Mouse (Mus musculus): ENCODE measurements at regions not wholly inside any gene's neighbourhood (a gene's known extent, or its start where the extent isn't known, plus 50 kb on each side); places are given as distances from the start of the nearest gene placed in this dataset.

DNA sequence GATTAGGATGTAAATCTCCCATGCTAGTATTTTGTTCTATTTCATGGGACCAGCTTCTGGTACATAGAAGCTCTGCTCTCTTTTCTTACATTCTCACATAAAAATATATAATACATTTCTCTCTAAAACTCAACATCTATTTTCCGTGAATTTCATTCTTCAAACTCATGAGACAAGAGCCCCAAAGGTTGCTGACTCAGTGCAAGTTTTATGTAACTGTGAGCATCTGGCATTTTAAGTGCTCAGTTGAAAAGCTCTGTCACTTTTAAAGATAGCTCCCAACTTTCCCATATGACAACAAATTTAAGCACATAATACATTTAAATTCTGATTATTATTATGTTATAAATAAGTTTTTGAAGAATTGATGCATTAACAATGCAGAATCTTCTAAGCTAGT lies 268.5 kb downstream of the AW209491 start:
- Histone ChIP-seq H3K4me3 (no peak overlapping the region), H3K9ac (no peak overlapping the region), H3K27me3 (no peaks in the 10 kb centered on the region), H3K9me3 (replicated peaks) (no peaks in the 10 kb centered on the region), H3K27ac (no peak overlapping the region), H3K4me1 (no peaks in the 10 kb centered on the region), H3K36me3 (ENCODE audit: poor library complexity, severe bottlenecking) (no peaks in the 10 kb centered on the region), H3K4me2 (no peak overlapping the region)
- ATAC-seq: no peak
- 86% methylated on average over 1 of the region's 1 CpGs for WGBS

DNA sequence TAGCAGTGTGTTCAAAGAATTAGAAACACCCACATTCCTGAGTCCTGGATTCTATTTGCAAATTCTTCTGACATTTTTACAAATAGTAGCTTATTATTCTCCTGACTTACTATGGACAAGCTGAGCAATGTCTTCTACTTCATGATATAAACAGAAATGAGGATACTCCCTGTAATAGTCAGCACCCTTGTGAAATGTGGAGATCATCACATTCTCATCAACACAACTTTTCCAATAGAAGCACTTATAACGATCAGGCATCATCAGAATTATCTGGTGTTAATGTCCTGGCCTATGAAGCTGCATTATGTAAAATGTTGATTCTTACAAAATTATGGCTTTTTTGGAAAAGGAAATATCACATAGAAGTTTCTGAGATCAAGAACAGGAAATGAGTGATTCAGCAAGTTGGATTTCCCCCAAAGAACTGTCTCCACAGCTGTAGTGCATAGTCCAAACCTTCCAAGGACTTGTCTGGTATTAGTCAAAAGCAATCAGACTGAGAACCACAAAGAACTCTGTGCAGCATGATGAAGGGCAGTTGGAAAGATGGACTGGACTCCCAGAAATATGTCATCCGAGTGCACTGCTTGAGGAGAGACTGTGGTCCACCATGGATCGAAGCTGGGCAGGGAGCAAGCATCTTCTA lies 300.3 kb downstream of the AW209491 start:
- no peak for ATAC-seq
- 95% methylated on average over 3 of the region's 3 CpGs for WGBS

DNA sequence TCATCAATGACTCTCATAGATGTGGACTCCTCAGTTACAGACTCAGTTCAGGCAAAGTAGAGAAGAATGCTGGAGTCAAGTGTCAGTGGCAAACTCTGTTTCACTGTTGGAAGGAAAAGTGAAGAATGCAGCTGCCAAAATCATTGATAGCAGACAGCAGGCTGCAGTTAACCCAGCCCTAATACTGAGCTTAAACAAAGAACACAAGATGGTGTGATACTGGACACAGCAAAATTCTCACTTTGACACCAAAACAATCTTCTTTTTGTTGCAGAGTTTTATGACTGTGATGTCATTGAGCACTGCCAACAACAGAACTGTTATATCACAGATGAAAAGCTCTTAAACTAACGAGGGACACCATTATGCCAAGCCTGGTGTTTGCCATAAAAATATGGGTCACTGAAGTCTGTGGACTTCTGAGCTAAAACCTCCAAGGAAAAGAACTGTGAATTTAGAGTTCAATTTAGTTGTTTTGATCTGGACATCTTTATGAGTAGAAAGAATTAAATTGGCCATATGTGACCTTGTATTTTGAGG lies 336.3 kb downstream of the AW209491 start:
- Histone ChIP-seq H3K36me3 (ENCODE audit: poor library complexity, severe bottlenecking) (no peaks in the 10 kb centered on the region), H3K27ac (no peak overlapping the region), H3K9me3 (replicated peaks) (no peaks in the 10 kb centered on the region), H3K9ac (no peak overlapping the region), H3K4me2 (no peak overlapping the region), H3K27me3 (no peaks in the 10 kb centered on the region), H3K4me1 (no peaks in the 10 kb centered on the region), H3K4me3 (no peak overlapping the region)
- no peak for ATAC-seq
- WGBS: 20% methylated on average over 1 of the region's 1 CpGs

More for the DNA sequence above, 300.3 kb downstream of the AW209491 start:
- Histone ChIP-seq H3K36me3 (ENCODE audit: poor library complexity, severe bottlenecking) (no peaks in the 10 kb centered on the region), H3K4me3 (no peak overlapping the region), H3K4me1 (no peaks in the 10 kb centered on the region), H3K9ac (no peak overlapping the region), H3K9me3 (replicated peaks) (no peaks in the 10 kb centered on the region), H3K27me3 (no peaks in the 10 kb centered on the region), H3K4me2 (no peak overlapping the region), H3K27ac (no peak overlapping the region)

DNA sequence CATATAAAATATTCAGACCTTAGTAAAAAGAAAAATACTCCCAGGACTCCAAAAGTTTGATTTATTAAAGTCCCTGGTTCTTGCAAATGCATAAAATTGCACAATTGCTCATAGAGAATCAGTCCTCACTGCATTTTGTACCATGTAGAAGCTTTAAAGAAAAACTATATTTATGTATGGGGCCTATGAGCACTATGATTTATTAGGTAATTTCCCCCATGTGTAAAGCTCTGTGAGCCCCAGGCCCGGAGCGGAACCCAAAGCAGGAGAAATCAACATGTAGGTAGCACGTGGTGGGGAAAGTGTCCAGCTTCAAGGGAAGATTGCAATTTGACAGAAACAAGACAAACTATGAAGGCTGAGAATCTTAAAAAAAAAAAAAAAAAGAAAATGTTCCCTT lies 372.7 kb downstream of the AW209491 start:
- Histone ChIP-seq H3K27ac (no peak overlapping the region), H3K4me3 (no peak overlapping the region), H3K9me3 (replicated peaks) (no peaks in the 10 kb centered on the region), H3K4me1 (no peaks in the 10 kb centered on the region), H3K27me3 (no peaks in the 10 kb centered on the region), H3K36me3 (ENCODE audit: poor library complexity, severe bottlenecking) (no peaks in the 10 kb centered on the region), H3K9ac (no peak overlapping the region), H3K4me2 (no peak overlapping the region)
- ATAC-seq: no peak
- 95% methylated on average over 3 of the region's 3 CpGs for WGBS

DNA sequence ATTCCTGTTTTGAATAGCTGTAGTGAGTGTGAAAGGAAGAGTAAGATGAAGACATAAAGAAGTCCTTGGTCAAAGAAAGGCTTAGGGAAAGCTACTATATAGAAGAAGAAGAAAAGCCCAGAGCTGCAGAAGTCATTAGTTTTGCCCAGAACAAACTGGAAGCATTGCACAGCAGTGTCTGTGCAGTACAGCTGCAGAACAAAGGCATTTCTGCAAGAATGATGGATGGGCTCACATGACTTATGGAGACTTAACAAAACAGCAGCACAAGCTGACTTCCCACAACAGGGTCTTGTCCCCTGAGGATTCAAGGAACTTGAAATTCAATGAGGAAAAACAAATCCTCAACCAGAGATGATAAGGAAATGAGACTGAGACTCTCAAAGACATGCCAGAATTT lies 381.7 kb downstream of the AW209491 start:
- Histone ChIP-seq H3K4me1 (no peaks in the 10 kb centered on the region), H3K36me3 (ENCODE audit: poor library complexity, severe bottlenecking) (no peaks in the 10 kb centered on the region), H3K27ac (no peak overlapping the region), H3K4me2 (no peak overlapping the region), H3K9ac (no peak overlapping the region), H3K9me3 (replicated peaks) (no peaks in the 10 kb centered on the region), H3K4me3 (no peak overlapping the region), H3K27me3 (no peaks in the 10 kb centered on the region)
- no peak for ATAC-seq

DNA sequence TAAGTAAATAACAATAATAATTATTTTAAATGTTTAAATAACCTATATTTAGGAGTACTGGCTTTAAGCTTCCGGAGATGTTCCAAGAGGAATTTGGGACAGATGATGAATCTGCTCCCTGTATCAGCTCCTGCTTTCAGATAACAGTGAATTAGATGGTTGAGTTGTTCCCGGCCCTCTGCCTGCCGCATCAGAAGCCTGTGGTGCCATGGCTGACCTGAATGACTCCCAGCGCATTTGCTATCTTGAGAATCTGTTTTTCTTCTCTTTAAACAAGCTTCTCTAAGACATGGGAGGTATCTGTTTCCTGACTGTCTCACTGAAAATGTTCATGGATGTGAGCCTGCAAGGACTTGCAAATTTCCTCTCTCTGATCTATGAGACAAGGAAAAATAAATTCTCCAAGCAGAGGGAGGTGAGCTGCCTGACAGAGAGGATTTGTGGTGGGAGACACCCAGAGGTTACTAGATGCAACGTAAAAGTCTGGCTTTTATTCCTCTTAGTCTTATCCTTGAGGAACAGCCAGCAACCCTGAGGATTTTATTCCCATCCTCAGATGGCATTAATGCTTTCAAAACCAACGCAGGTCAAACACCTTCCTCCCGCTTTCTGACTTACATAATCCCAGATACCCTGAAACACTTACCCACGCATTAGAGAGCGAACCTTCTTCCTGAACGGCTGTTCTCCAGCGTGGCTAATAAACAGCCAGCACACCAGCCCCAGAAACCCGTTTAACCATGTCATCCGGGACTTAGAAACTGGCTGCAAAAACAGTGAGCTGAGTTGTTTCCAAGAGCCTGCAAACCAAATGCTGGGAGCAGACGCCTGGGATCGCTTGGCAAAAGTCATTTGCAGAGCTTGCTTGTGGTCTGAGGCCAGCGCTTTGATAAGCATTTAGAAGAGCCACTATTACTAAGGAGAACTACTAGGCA lies 389.1 kb downstream of the AW209491 start:
- H3K4me1 ChIP-seq: no peaks in the 10 kb centered on the region
- ATAC-seq: no peak
- no peak overlapping the region for H3K4me3 ChIP-seq
- no peaks in the 10 kb centered on the region for H3K36me3 ChIP-seq (ENCODE audit: poor library complexity, severe bottlenecking)
- 76% methylated on average over 16 of the region's 16 CpGs for WGBS
- H3K27me3 ChIP-seq: no peaks in the 10 kb centered on the region
- no peak overlapping the region for H3K27ac ChIP-seq
- H3K9ac ChIP-seq: no peak overlapping the region
- H3K4me2 ChIP-seq: no peak overlapping the region
- H3K9me3 ChIP-seq (replicated peaks): no peaks in the 10 kb centered on the region

DNA sequence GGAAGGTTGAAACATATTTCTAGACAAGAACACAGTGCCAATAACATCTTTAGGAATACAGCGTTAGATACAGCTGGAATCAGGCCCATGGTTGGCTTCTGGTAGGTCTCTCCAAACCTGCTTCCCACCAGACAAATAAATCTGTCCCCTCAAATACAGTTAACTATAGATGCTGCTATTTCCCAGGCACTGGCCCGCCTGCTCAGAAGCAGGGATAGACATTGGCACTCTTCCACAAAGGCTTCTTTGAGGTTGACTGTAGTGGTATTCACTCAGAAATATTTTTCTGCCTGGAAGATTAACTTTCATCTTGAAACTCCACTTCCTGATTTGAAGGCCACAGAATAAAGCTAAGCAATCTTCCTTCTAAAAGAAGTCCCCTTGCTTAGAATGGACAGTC lies 396.6 kb downstream of the AW209491 start:
- H3K9ac ChIP-seq: no peak overlapping the region
- ATAC-seq: no peak
- H3K9me3 ChIP-seq (replicated peaks): no peaks in the 10 kb centered on the region
- H3K4me3 ChIP-seq: no peak overlapping the region
- 93% methylated on average over 2 of the region's 2 CpGs for WGBS
- no peaks in the 10 kb centered on the region for H3K36me3 ChIP-seq (ENCODE audit: poor library complexity, severe bottlenecking)
- no peak overlapping the region for H3K27ac ChIP-seq
- H3K4me2 ChIP-seq: no peak overlapping the region
- no peaks in the 10 kb centered on the region for H3K4me1 ChIP-seq
- H3K27me3 ChIP-seq: no peaks in the 10 kb centered on the region

DNA sequence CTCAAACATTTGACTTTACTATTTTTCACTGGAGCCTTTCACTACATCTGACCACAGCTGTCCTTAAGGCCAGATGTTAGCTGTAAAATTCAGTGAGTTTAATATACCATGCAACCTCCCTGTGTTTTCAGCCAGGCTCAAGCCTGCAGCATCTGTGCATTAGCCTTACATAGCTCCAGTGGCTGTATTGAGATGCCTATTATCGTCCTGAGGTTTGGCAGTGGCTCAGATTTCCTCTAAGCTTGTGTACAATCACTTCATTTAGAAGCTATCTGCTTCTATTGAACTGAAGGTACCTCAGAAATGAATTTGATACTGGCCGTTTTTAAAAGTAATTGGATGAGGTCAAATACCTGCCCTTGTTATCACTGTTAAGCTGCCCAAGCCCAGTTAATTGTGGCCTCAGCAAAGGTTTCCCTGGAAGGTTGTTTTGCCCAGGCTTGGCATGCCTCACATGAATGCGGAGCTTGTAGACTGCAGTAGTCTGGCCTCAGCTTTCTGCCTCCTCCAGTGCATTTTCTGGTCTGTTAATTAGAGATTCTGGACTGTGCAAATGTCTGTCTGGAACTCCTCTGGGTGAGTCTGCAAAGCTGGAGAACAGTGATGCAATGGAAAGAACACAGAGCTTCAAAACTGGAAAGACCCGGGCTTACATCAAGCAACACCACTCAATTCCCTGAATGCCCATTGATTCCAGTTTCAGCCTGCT lies 410.2 kb upstream of the Gli3 start:
- ATAC-seq: peak; percentile 88
- H3K27me3 ChIP-seq: no peaks in the 10 kb centered on the region
- no peak overlapping the region for H3K4me3 ChIP-seq
- H3K9me3 ChIP-seq (replicated peaks): no peaks in the 10 kb centered on the region
- H3K9ac ChIP-seq: no peak overlapping the region
- peaks cover 8% of the 10 kb centered on the region for H3K4me1 ChIP-seq
- no peaks in the 10 kb centered on the region for H3K36me3 ChIP-seq (ENCODE audit: poor library complexity, severe bottlenecking)
- WGBS: 17% methylated on average over 4 of the region's 4 CpGs
- H3K4me2 ChIP-seq: no peak overlapping the region
- no peak overlapping the region for H3K27ac ChIP-seq

DNA sequence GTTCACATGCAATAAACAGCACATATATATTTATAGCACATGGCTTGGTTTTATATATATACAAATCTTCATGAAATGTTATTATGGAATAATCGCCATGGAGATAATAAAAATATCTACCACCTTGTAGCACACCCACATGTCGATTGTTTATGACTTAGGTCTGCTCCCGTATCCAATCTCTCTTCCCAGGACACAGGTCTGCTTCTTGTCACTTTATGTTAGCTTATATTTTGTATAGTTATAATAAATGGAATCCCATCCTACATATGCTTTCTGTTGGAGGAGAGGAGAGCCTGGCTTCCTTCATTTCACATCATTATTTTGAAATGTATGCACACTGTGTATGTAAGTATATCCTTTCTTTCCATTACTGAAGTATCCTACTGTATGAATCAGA lies 408.3 kb upstream of the Gli3 start:
- ATAC-seq: no peak
- Histone ChIP-seq H3K9ac (no peak overlapping the region), H3K4me2 (no peak overlapping the region), H3K27me3 (no peaks in the 10 kb centered on the region), H3K27ac (no peak overlapping the region), H3K9me3 (replicated peaks) (no peaks in the 10 kb centered on the region), H3K36me3 (ENCODE audit: poor library complexity, severe bottlenecking) (no peaks in the 10 kb centered on the region), H3K4me1 (peaks cover 8% of the 10 kb centered on the region), H3K4me3 (no peak overlapping the region)
- WGBS: 93% methylated on average over 3 of the region's 3 CpGs

DNA sequence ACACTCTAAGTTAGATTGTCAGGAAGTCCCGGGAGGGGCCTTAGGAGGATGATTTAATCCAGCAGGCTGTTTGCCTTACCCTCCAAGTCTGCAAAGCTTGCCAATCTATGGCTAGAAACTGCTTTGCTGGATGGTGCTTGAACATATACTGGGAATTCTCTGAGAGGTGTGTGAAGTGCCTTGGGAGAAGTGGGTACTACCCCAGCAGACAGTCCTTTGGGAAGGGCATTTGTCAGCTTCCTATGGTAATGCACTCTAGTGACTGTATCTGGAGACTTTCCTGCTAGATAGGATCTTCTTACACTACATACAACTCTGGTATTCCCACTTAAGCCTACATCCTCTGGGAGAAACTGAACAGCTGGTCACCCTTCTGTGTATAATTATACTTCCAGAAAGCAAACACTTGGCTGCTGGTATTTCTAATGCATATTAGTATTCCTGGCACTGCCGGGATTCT lies 384.4 kb upstream of the Gli3 start:
- Histone ChIP-seq H3K9ac (no peak overlapping the region), H3K4me1 (no peaks in the 10 kb centered on the region), H3K4me3 (no peak overlapping the region), H3K36me3 (ENCODE audit: poor library complexity, severe bottlenecking) (no peaks in the 10 kb centered on the region), H3K4me2 (no peak overlapping the region), H3K27ac (no peak overlapping the region), H3K27me3 (no peaks in the 10 kb centered on the region), H3K9me3 (replicated peaks) (0 out of 2 replicates have a peak, but pooled peaks cover 3% of the 10 kb centered on the region)
- 80% methylated on average over 2 of the region's 2 CpGs for WGBS
- peak; percentile 85 for ATAC-seq

DNA sequence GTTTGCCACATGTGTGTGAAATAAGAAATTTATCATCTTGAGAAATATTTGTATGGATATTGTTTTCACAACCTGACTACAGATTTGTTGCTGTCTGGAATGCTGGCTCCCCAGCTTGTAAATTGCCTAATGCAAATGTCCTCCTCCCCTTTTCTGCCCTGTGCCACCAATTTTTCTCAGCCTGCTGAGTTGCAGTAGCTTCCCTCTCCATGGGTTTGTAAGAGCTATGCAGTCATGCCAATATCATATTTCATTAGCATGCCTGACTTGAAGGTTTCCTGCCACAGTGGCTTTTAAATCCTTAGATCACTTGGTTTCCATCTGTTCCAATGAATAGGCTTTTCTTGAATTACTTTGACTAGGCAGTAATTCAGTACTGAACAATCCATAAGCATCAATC lies 383.9 kb upstream of the Gli3 start:
- Histone ChIP-seq H3K4me1 (no peaks in the 10 kb centered on the region), H3K36me3 (ENCODE audit: poor library complexity, severe bottlenecking) (no peaks in the 10 kb centered on the region), H3K27ac (no peak overlapping the region), H3K27me3 (no peaks in the 10 kb centered on the region), H3K9me3 (replicated peaks) (0 out of 2 replicates have a peak, but pooled peaks cover 3% of the 10 kb centered on the region), H3K9ac (no peak overlapping the region), H3K4me2 (no peak overlapping the region), H3K4me3 (no peak overlapping the region)
- peak; percentile 70; the same call in 1 of the 2 replicates for ATAC-seq

All from forebrain, embryonic 13.5 days (tissue).